Mouse (Mus musculus): ENCODE results near the gene Nrxn2. TPM values are rescaled to one million over a fixed set of nuclear protein-coding genes. Genes with fewer than 3 reads are reported as not detected.

The Nrxn2 gene
- total RNA-seq, 2 experiments from 2014 or later: 695 to 758 TPM

- DNase-seq: no peak
- intact Hi-C loops (cut with DNase I): no loop called here
These were observed 141.0 kb downstream of the Nrxn2 start for GRCm38 (mm10) chr19:6559576-6559975.

GRCm38 (mm10) chr19:6560246-6560815 lies 141.8 kb downstream of the Nrxn2 start:
- intact Hi-C loops (cut with DNase I): no loop called here
- no peak for DNase-seq

GRCm38 (mm10) chr19:6565136-6565535 lies 146.6 kb downstream of the Nrxn2 start:
- no peak for DNase-seq
- intact Hi-C loops (cut with DNase I): no loop called here

- intact Hi-C loops (cut with DNase I): no loop called here
- peak; percentile 75 for DNase-seq
These were observed 147.9 kb downstream of the Nrxn2 start for GRCm38 (mm10) chr19:6566450-6566849.

- no peak for DNase-seq
- intact Hi-C loops (cut with DNase I): no loop called here
These were observed 150.5 kb downstream of the Nrxn2 start for GRCm38 (mm10) chr19:6569021-6569420.

- intact Hi-C loops (cut with DNase I): no loop called here
- DNase-seq: no peak
These were observed 151.0 kb downstream of the Nrxn2 start for GRCm38 (mm10) chr19:6569561-6569960.

GRCm38 (mm10) chr19:6571476-6571875 lies 152.9 kb downstream of the Nrxn2 start:
- intact Hi-C loops (cut with DNase I): no loop called here
- DNase-seq: no peak

GRCm38 (mm10) chr19:6572001-6572400 lies 153.5 kb downstream of the Nrxn2 start:
- peak; percentile 81 for DNase-seq
- intact Hi-C loops (cut with DNase I): no loop called here

Small RNA genes within 50 kb of the gene (microRNA-seq; reads per million reads assigned to microRNA genes)
- gene Gm26460: not detected

Other genes with a start within 250 kb of the Nrxn2 start
- not detected for gene Majin, start 234.3 kb upstream of the Nrxn2 start, total RNA-seq (2021)
- gene Gpha2, start 192.4 kb upstream of the Nrxn2 start, total RNA-seq (2021): not detected
- 100 to 1,000 TPM; 189 to 193 TPM for gene Ppp2r5b, start 182.9 kb upstream of the Nrxn2 start, total RNA-seq (2021)
- gene Atg2a, start 177.1 kb upstream of the Nrxn2 start, total RNA-seq (2021): 10 to 100 TPM; 29.3 to 29.7 TPM
- gene Ehd1, start 142.0 kb upstream of the Nrxn2 start, total RNA-seq (2021): 10 to 100 TPM; 87.1 to 87.7 TPM
- gene Cdc42bpg, start 112.3 kb upstream of the Nrxn2 start, total RNA-seq (2021): 1 to 10 TPM; 5.0 to 5.7 TPM
- gene Men1, start 83.8 kb upstream of the Nrxn2 start, total RNA-seq (2021): 10 to 100 TPM; 81.1 to 81.4 TPM
- gene Map4k2, start 77.6 kb upstream of the Nrxn2 start, total RNA-seq (2021): 100 to 1,000 TPM in 1 of 2 experiments, 10 to 100 TPM in 1; 91.7 to 102 TPM
- gene Sf1, start 55.0 kb upstream of the Nrxn2 start, total RNA-seq (2021): 100 to 1,000 TPM; 231 to 244 TPM
- gene Pygm, start 34.3 kb upstream of the Nrxn2 start, total RNA-seq (2021): 1 to 10 TPM; 6.2 to 8.2 TPM
- gene Rasgrp2, start 19.4 kb upstream of the Nrxn2 start, total RNA-seq (2021): 100 to 1,000 TPM; 225 to 228 TPM
- under 1 TPM in 1 of 2 experiments, not detected in 1; 0.30 TPM for gene Slc22a12, start 124.3 kb downstream of the Nrxn2 start, total RNA-seq (2021)

Measured in left cerebral cortex, postnatal 4 days (tissue).